ENCODE assay signal across 8 mouse cellular contexts in genomic region chr7:133121661-133122378, GRCm38 (mm10). TPM values are rescaled to one million over a fixed set of nuclear protein-coding genes. Genes with fewer than 3 reads are reported as not detected.
A peak's percentile ranks its signal among the peaks of the same experiment; 100 is the strongest.
DNase-seq lines count a peak whose midpoint lies in the region; ATAC-seq and TF ChIP-seq lines count a peak whose summit lies in the region.

No protein-coding gene starts in this region.

- TF ChIP-seq POLR2A in thymus, adult 2 months (IDR thresholded peaks at IDR 0.05; ENCODE audit: control insufficient read depth, extremely low read depth, insufficient read depth, low read length, poor library complexity), result no peak
- no peak for TF ChIP-seq POLR2A in small intestine, adult 2 months (IDR thresholded peaks at IDR 0.05; ENCODE audit: low read depth, low read length)

- peak overlapping the region; percentile 89 for H3K4me2 ChIP-seq in intestine, embryonic 15.5 days (replicated peaks)
- H3K4me2 ChIP-seq in lung, embryonic 14.5 days, result peak overlapping the region; percentile 96

- WGBS in thymus, adult 2 months, result 1% methylated on average over 94 of the region's 94 CpGs
- under 1% methylated on average over 72 of the region's 94 CpGs for WGBS in intestine, embryonic 15.5 days
- under 1% methylated on average over 90 of the region's 94 CpGs for WGBS in lung, embryonic 14.5 days
- under 1% methylated on average over 94 of the region's 94 CpGs for WGBS in small intestine, adult 2 months

- H3K27me3 ChIP-seq in thymus, adult 2 months (ENCODE audit: control insufficient read depth, insufficient read depth, low read length), result peaks cover 14% of the 10 kb centered on the region
- H3K27me3 ChIP-seq in intestine, embryonic 15.5 days (replicated peaks), result no peaks in the 10 kb centered on the region
- H3K27me3 ChIP-seq in lung, embryonic 14.5 days (ENCODE audit: insufficient read depth, low read length), result no peaks in the 10 kb centered on the region
- H3K27me3 ChIP-seq in small intestine, adult 2 months (ENCODE audit: control insufficient read depth, insufficient read depth, low read length), result no peaks in the 10 kb centered on the region

- H3K36me3 ChIP-seq in thymus, adult 2 months (ENCODE audit: control insufficient read depth, insufficient read depth, low read length), result no peaks in the 10 kb centered on the region
- H3K36me3 ChIP-seq in intestine, embryonic 15.5 days, result no peaks in the 10 kb centered on the region
- no peaks in the 10 kb centered on the region for H3K36me3 ChIP-seq in lung, embryonic 14.5 days (ENCODE audit: insufficient read depth)
- no peaks in the 10 kb centered on the region for H3K36me3 ChIP-seq in small intestine, adult 2 months (ENCODE audit: control insufficient read depth, insufficient read depth, low read length)

- H3K9me3 ChIP-seq in intestine, embryonic 15.5 days, result no peaks in the 10 kb centered on the region
- no peaks in the 10 kb centered on the region for H3K9me3 ChIP-seq in lung, embryonic 14.5 days (ENCODE audit: low read depth, low read length)

- peak overlapping the region; percentile 96 for H3K9ac ChIP-seq in intestine, embryonic 15.5 days
- peak overlapping the region; percentile 98 for H3K9ac ChIP-seq in lung, embryonic 14.5 days

- H3K4me3 ChIP-seq in thymus, adult 2 months (ENCODE audit: control insufficient read depth, insufficient read depth, low read length), result peak overlapping the region; percentile 41
- peak overlapping the region; percentile 95 for H3K4me3 ChIP-seq in intestine, embryonic 15.5 days (replicated peaks)
- peak overlapping the region; percentile 94 for H3K4me3 ChIP-seq in lung, embryonic 14.5 days (ENCODE audit: low read depth, low read length)
- peak overlapping the region; percentile 100 for H3K4me3 ChIP-seq in small intestine, adult 2 months (ENCODE audit: low read depth, low read length)

- no peak overlapping the region for H3K27ac ChIP-seq in thymus, adult 2 months (ENCODE audit: control insufficient read depth, insufficient read depth, low read length)
- peak overlapping the region; percentile 99 for H3K27ac ChIP-seq in intestine, embryonic 15.5 days
- peak overlapping the region; percentile 99 for H3K27ac ChIP-seq in lung, embryonic 14.5 days (ENCODE audit: low read depth)
- H3K27ac ChIP-seq in small intestine, adult 2 months (ENCODE audit: insufficient read depth, low read depth, low read length), result peak overlapping the region; percentile 47

- ATAC-seq in intestine, embryonic 15.5 days, result no peak
- no peak for ATAC-seq in lung, embryonic 14.5 days (ENCODE audit: insufficient read depth)
- no peak for ATAC-seq in monocyte, adult 5-6 weeks (replicated peaks; ENCODE audit: insufficient number of reproducible peaks, low FRiP score, low TSS enrichment, poor library complexity, severe bottlenecking)

- peaks cover 2% of the 10 kb centered on the region; the same call in 1 of the 2 replicates for H3K4me1 ChIP-seq in thymus, adult 2 months (replicated peaks; ENCODE audit: control insufficient read depth, insufficient read depth, low read length)
- peaks cover 24% of the 10 kb centered on the region for H3K4me1 ChIP-seq in intestine, embryonic 15.5 days (replicated peaks)
- H3K4me1 ChIP-seq in lung, embryonic 14.5 days (ENCODE audit: insufficient read depth), result peaks cover 18% of the 10 kb centered on the region
- H3K4me1 ChIP-seq in small intestine, adult 2 months (ENCODE audit: control insufficient read depth, insufficient read depth, insufficient read length, low read length), result peaks cover 6% of the 10 kb centered on the region

- DNase-seq in thymus, adult 2 months, result no peak
- DNase-seq in thymus, postnatal 14 days, result no peak
- peak; percentile 69 to 70 for DNase-seq in cerebellum, postnatal 10 days
- peak; percentile 43 for DNase-seq in gastrocnemius, postnatal 25 days
- peak; percentile 69 for DNase-seq in lung, embryonic 14.5 days

- no peak for TF ChIP-seq CTCF in thymus, adult 2 months (IDR thresholded peaks at IDR 0.05; ENCODE audit: borderline replicate concordance, control insufficient read depth, extremely low read depth, insufficient read depth, low read length, poor library complexity)
- no peak for TF ChIP-seq CTCF in lung, embryonic 14.5 days (IDR thresholded peaks at IDR 0.05; ENCODE audit: low read depth)
- TF ChIP-seq CTCF in small intestine, adult 2 months (IDR thresholded peaks at IDR 0.05; ENCODE audit: extremely low read depth, insufficient read length, insufficient replicate concordance, low read depth, low read length), result no peak

RNA-seq across cellular contexts. Expression of gene Fgfr2, which starts 1.3 kb away (rescaled TPM):
- polyA plus RNA-seq in thymus, adult 2 months (2012; rRNA removed), result 9.0 and 12.1 TPM in 2 replicates
- total RNA-seq in gastrocnemius, postnatal 25 days (2021), result under 1 TPM; 0.33 to 0.96 TPM
- polyA plus RNA-seq in intestine, embryonic 15.5 days (2015; fragmentation: Nextera tagmentation; extraction: Ambion mirVana), result 61.9 and 67.0 TPM in 2 replicates
- 174 and 179 TPM in 2 replicates for polyA plus RNA-seq in lung, embryonic 14.5 days (2014; fragmentation: Nextera tagmentation; extraction: Ambion mirVana)
- 8.7 and 14.7 TPM in 2 replicates for polyA plus RNA-seq in small intestine, adult 2 months (2012; rRNA removed)
- not detected in 3 replicates for total RNA-seq in monocyte, adult 5-6 weeks (2017)

RNA-seq across cellular contexts. Expression of gene Ctbp2, which starts 2.3 kb away (rescaled TPM):
- polyA plus RNA-seq in thymus, adult 2 months (2012; rRNA removed), result 10.7 and 14.0 TPM in 2 replicates
- 10 to 100 TPM; 11.7 to 15.9 TPM for total RNA-seq in gastrocnemius, postnatal 25 days (2021)
- polyA plus RNA-seq in intestine, embryonic 15.5 days (2015; fragmentation: Nextera tagmentation; extraction: Ambion mirVana), result 85.3 and 85.5 TPM in 2 replicates
- polyA plus RNA-seq in lung, embryonic 14.5 days (2014; fragmentation: Nextera tagmentation; extraction: Ambion mirVana), result 124 and 128 TPM in 2 replicates
- 28.4 and 33.8 TPM in 2 replicates for polyA plus RNA-seq in small intestine, adult 2 months (2012; rRNA removed)
- 34.8 to 40.1 TPM (median 35.2 TPM) in 3 replicates for total RNA-seq in monocyte, adult 5-6 weeks (2017)

Comparison
In these comparisons a context has a peak if more than half of its experiments do, and no peak if none do; other contexts are left out.
1. DNase-seq: peak in cerebellum, postnatal 10 days (2 of 2), gastrocnemius, postnatal 25 days (single experiment) and lung, embryonic 14.5 days (single experiment); none in thymus, adult 2 months (single experiment) and thymus, postnatal 14 days (single experiment).
2. H3K4me3 ChIP-seq: peak in every context shown above with its lines; median percentile 100 in small intestine, adult 2 months; 95 in intestine, embryonic 15.5 days; 94 in lung, embryonic 14.5 days; 41 in thymus, adult 2 months.